Mouse (Mus musculus): ENCODE results near the gene Trim66.

Gene Trim66

GRCm38 (mm10) chr7:109454856-109455255 lies 53.1 kb downstream of the Trim66 start:
- no peak for DNase-seq (ENCODE audit: low spot score in 2 of 2)

- no peak for DNase-seq (ENCODE audit: low spot score in 2 of 2)
These were observed 59.9 kb downstream of the Trim66 start for GRCm38 (mm10) chr7:109448060-109448459.

- peak in 1 of 2 experiments; percentile 54 for DNase-seq (ENCODE audit: low spot score in 2 of 2)
These were observed 62.9 kb downstream of the Trim66 start for GRCm38 (mm10) chr7:109445012-109445411.

GRCm38 (mm10) chr7:109442739-109443138 lies 65.2 kb downstream of the Trim66 start:
- DNase-seq (ENCODE audit: low spot score in 2 of 2), result no peak

GRCm38 (mm10) chr7:109440697-109441269 lies 67.2 kb downstream of the Trim66 start:
- DNase-seq (ENCODE audit: low spot score in 2 of 2), result no peak

GRCm38 (mm10) chr7:109438781-109439591 lies 68.9 kb downstream of the Trim66 start, which contains the start of gene Stk33:
Gene Stk33, minus strand, starts transcription at chr7:109439081.
- DNase-seq (ENCODE audit: low spot score in 2 of 2), result peak in 1 of 2 experiments; percentile 47

GRCm38 (mm10) chr7:109424422-109425159 lies 83.3 kb downstream of the Trim66 start:
- DNase-seq (ENCODE audit: low spot score in 2 of 2), result no peak

- no peak for DNase-seq (ENCODE audit: low spot score in 2 of 2)
These were observed 85.1 kb downstream of the Trim66 start for GRCm38 (mm10) chr7:109422803-109423202.

- no peak for DNase-seq (ENCODE audit: low spot score in 2 of 2)
These were observed 102.4 kb downstream of the Trim66 start for GRCm38 (mm10) chr7:109405491-109405890.

GRCm38 (mm10) chr7:109399299-109399698 lies 108.6 kb downstream of the Trim66 start:
- no peak for DNase-seq (ENCODE audit: low spot score in 2 of 2)

Measured in cerebellum, postnatal 4 days (tissue).